Mouse (Mus musculus) lung, embryonic 15.5 days (tissue): Measurements from ENCODE around the gene Irx5. TPM values are rescaled to one million over a fixed set of nuclear protein-coding genes. Genes with fewer than 3 reads are reported as not detected.

Experiments used
- ATAC-seq: fragments of 200-750 bp; cut with Nextera tagmentation; 2 replicates; pipeline ENCODE4 v1.8.0; 2017; ENCODE audit warnings: moderate number of reproducible peaks, borderline replicate concordance; ENCODE audit not compliant: low FRiP score, low TSS enrichment; ENCODE audit errors: extremely low read depth
- H3K27ac ChIP-seq: fragments of 300-500 bp; sonication (generic); 2 replicates; pipeline ENCODE4 v1.5.1; 2015; ENCODE audit warnings: moderate library complexity, mild to moderate bottlenecking, inconsistent platforms
- H3K27me3 ChIP-seq: fragments of 300-500 bp; sonication (generic); 2 replicates; pipeline ENCODE4 v1.6.1; 2015; ENCODE audit warnings: inconsistent platforms
- H3K36me3 ChIP-seq: fragments of 300-500 bp; sonication (generic); 2 replicates; pipeline ENCODE4 v1.6.1; 2015; ENCODE audit warnings: inconsistent platforms
- H3K4me1 ChIP-seq: fragments of 300-500 bp; sonication (generic); 2 replicates; pipeline ENCODE4 v1.6.1; 2015; ENCODE audit warnings: inconsistent platforms
- H3K4me2 ChIP-seq: fragments of 300-500 bp; sonication (generic); 2 replicates; pipeline ENCODE4 v1.6.1; 2015; ENCODE audit warnings: inconsistent platforms, mild to moderate bottlenecking, moderate library complexity
- H3K4me3 ChIP-seq: fragments of 300-500 bp; sonication (generic); 2 replicates; pipeline ENCODE4 v1.5.1; 2015; ENCODE audit warnings: mild to moderate bottlenecking, inconsistent platforms
- H3K9ac ChIP-seq: fragments of 300-500 bp; sonication (generic); 2 replicates; pipeline ENCODE4 v1.6.1; 2015; ENCODE audit warnings: inconsistent platforms
- H3K9me3 ChIP-seq: fragments of 300-500 bp; sonication (generic); 2 replicates; pipeline ENCODE4 v1.6.1; 2016; ENCODE audit warnings: inconsistent platforms
- WGBS: fragments of 180-500 bp; shearing (Covaris S2); methylation state at CpG from one replicate; pipeline ENCODE4 v1.1.7; 2015; 5-methylcytosine and 5-hydroxymethylcytosine counted together
- polyA plus RNA-seq: library from polyadenylated mRNA; unstranded; fragments of >200 nt; fragmentation: Nextera tagmentation; extraction: Ambion mirVana; gene quantifications from 2 replicates; pipeline ENCODE4 v1.2.1, GENCODE M21; 2015

Gene Irx5
- polyA plus RNA-seq, 1 experiment from 2014 or later: 19.8 TPM

DNA sequence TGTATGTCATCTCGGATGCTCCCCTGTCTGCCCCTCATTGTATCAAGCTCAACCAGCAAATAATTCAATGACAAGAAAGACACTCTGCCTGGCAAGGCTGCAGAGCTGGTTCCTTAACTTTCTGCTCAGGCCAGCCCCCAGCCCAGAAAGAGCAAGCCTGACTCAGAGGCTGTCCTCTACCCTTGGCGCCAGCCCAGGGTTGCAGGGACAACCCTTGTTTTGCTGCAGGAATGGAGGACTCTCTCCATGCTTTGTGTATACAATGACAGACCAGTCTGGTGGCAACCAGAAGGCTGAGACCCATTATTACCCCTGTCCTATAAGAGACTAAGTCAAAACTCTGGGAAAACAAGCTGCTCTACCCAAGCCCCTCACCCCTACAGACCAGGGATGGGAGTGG, 46.8 kb downstream of the Irx5 start:
- Histone ChIP-seq H3K9me3 (no peaks in the 10 kb centered on the region), H3K4me2 (no peak overlapping the region), H3K4me3 (no peak overlapping the region), H3K9ac (no peak overlapping the region), H3K27me3 (no peaks in the 10 kb centered on the region), H3K27ac (no peak overlapping the region), H3K36me3 (no peaks in the 10 kb centered on the region), H3K4me1 (no peaks in the 10 kb centered on the region)
- 68% methylated on average over 2 of the region's 2 CpGs for WGBS
- no peak for ATAC-seq

GRCm38 (mm10) chr8:92408092-92408491, 50.7 kb downstream of the Irx5 start:
- H3K4me1 ChIP-seq: no peaks in the 10 kb centered on the region
- no peak overlapping the region for H3K27ac ChIP-seq
- no peak overlapping the region for H3K4me2 ChIP-seq
- no peak overlapping the region for H3K4me3 ChIP-seq
- H3K9ac ChIP-seq: no peak overlapping the region
- H3K27me3 ChIP-seq: no peaks in the 10 kb centered on the region
- no peaks in the 10 kb centered on the region for H3K36me3 ChIP-seq
- no peaks in the 10 kb centered on the region for H3K9me3 ChIP-seq
- no peak for ATAC-seq
- WGBS: 79% methylated on average over 7 of the region's 7 CpGs

DNA sequence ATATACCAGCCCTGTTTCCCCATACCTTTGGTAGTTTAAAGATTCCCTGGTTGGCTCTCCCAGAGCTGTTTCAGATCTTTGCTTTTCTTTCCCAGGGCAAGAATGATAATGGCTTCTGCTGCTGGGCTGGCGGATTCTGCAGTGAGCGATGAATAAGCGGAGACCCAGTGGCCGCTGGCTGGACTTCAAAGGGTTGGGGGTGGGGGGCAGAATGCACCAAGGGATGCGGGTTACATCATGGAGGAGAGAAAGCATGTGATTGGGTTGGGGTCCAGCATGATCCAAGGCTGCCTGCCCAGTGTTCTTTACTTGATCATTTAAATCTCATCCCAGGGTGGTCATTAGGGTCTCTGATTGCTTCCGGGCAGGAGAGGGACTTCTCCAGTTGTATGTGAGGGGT, 56.2 kb downstream of the Irx5 start:
- H3K4me2 ChIP-seq: no peak overlapping the region
- ATAC-seq: no peak
- H3K36me3 ChIP-seq: no peaks in the 10 kb centered on the region

DNA sequence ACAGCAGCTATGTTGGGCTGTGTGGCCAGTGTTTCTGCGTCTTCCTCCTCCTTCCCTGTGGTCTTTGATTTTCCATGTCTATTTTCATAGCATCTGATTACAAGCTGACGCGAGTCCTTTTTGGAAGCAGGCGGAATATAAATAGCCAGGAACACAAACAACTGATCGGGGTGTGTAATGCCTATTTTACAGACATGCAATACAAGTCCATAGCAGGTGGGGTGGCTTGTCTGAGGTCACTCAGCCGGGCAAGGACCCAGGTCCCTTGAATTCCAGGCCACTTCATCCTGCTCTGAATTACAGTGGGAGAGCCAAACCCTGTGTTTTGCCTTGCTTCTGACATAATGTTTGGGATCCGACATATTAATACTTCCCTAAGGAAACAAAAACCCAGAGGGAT, 63.2 kb downstream of the Irx5 start:
- H3K4me1 ChIP-seq: no peaks in the 10 kb centered on the region
- H3K27me3 ChIP-seq: no peaks in the 10 kb centered on the region; the same call in 1 of the 2 replicates
- no peaks in the 10 kb centered on the region for H3K36me3 ChIP-seq
- 72% methylated on average over 7 of the region's 7 CpGs for WGBS
- no peak overlapping the region for H3K27ac ChIP-seq
- no peak overlapping the region for H3K4me2 ChIP-seq
- ATAC-seq: no peak
- no peaks in the 10 kb centered on the region for H3K9me3 ChIP-seq
- no peak overlapping the region for H3K9ac ChIP-seq
- H3K4me3 ChIP-seq: no peak overlapping the region

More for the DNA sequence above, 56.2 kb downstream of the Irx5 start:
- WGBS: 56% methylated on average over 6 of the region's 6 CpGs
- Histone ChIP-seq H3K4me3 (no peak overlapping the region), H3K27ac (no peak overlapping the region), H3K9ac (no peak overlapping the region), H3K27me3 (no peaks in the 10 kb centered on the region), H3K4me1 (no peaks in the 10 kb centered on the region), H3K9me3 (no peaks in the 10 kb centered on the region)
